Mouse (Mus musculus): ENCODE measurements around the gene Cyth3.

Gene Cyth3

GRCm38 (mm10) chr5:143634550-143635112, 12.4 kb downstream of the Cyth3 start:
- no peak for DNase-seq (ENCODE audit: low read depth, low spot score)

- no peak for DNase-seq (ENCODE audit: low read depth, low spot score)
Measured at GRCm38 (mm10) chr5:143635358-143635757, 13.1 kb downstream of the Cyth3 start.

GRCm38 (mm10) chr5:143636173-143636572, 13.9 kb downstream of the Cyth3 start:
- no peak for DNase-seq (ENCODE audit: low read depth, low spot score)

GRCm38 (mm10) chr5:143637832-143638420, 15.7 kb downstream of the Cyth3 start:
- no peak for DNase-seq (ENCODE audit: low read depth, low spot score)

- no peak for DNase-seq (ENCODE audit: low read depth, low spot score)
Measured at GRCm38 (mm10) chr5:143638516-143639270, 16.4 kb downstream of the Cyth3 start.

- no peak for DNase-seq (ENCODE audit: low read depth, low spot score)
Measured at GRCm38 (mm10) chr5:143639329-143639728, 17.1 kb downstream of the Cyth3 start.

GRCm38 (mm10) chr5:143639810-143640209, 17.6 kb downstream of the Cyth3 start:
- no peak for DNase-seq (ENCODE audit: low read depth, low spot score)

- DNase-seq (ENCODE audit: low read depth, low spot score) = no peak
Measured at GRCm38 (mm10) chr5:143641503-143641902, 19.3 kb downstream of the Cyth3 start.

GRCm38 (mm10) chr5:143642262-143642831, 20.1 kb downstream of the Cyth3 start:
- DNase-seq (ENCODE audit: low read depth, low spot score) = no peak

GRCm38 (mm10) chr5:143645976-143646375, 23.7 kb downstream of the Cyth3 start:
- no peak for DNase-seq (ENCODE audit: low read depth, low spot score)

GRCm38 (mm10) chr5:143647412-143647811, 25.2 kb downstream of the Cyth3 start:
- DNase-seq (ENCODE audit: low read depth, low spot score) = no peak

GRCm38 (mm10) chr5:143648058-143648457, 25.8 kb downstream of the Cyth3 start:
- DNase-seq (ENCODE audit: low read depth, low spot score) = no peak

GRCm38 (mm10) chr5:143649168-143649567, 26.9 kb downstream of the Cyth3 start:
- DNase-seq (ENCODE audit: low read depth, low spot score) = no peak

- DNase-seq (ENCODE audit: low read depth, low spot score) = no peak
Measured at GRCm38 (mm10) chr5:143651855-143652631, 29.8 kb downstream of the Cyth3 start.

- DNase-seq (ENCODE audit: low read depth, low spot score) = no peak
Measured at GRCm38 (mm10) chr5:143653497-143653896, 31.2 kb downstream of the Cyth3 start.

GRCm38 (mm10) chr5:143654670-143655510, 32.6 kb downstream of the Cyth3 start:
- DNase-seq (ENCODE audit: low read depth, low spot score) = peak; percentile 53

GRCm38 (mm10) chr5:143655511-143655943, 33.3 kb downstream of the Cyth3 start:
- DNase-seq (ENCODE audit: low read depth, low spot score) = no peak

- no peak for DNase-seq (ENCODE audit: low read depth, low spot score)
Measured at GRCm38 (mm10) chr5:143656708-143657245, 34.5 kb downstream of the Cyth3 start.

- no peak for DNase-seq (ENCODE audit: low read depth, low spot score)
Measured at GRCm38 (mm10) chr5:143659021-143659523, 36.8 kb downstream of the Cyth3 start.

GRCm38 (mm10) chr5:143663074-143663687, 40.9 kb downstream of the Cyth3 start:
- no peak for DNase-seq (ENCODE audit: low read depth, low spot score)
